Mouse (Mus musculus) left cerebral cortex, postnatal 14 days (tissue): ENCODE data around the gene Acr. TPM values are rescaled to one million over a fixed set of nuclear protein-coding genes. Genes with fewer than 3 reads are reported as not detected.

Source experiments
- DNase-seq, 2 experiments: peaks; one replicate each; pipeline ENCODE4 v3.0.0; 2021 to 2022; ENCODE audit warnings: low spot score in 2 of 2, mixed read lengths in 1 of 2
- intact Hi-C: fragments of 180-260 bp; cut with DNase I; formaldehyde crosslinking; loops from one replicate; pipeline ENCODE4 v1.15.1; 2025
- long read RNA-seq, 2 experiments: library from polyadenylated mRNA; stranded (forward); transcript quantifications; one replicate each; pipeline ENCODE4 v2.0.0; 2021
- total RNA-seq, 2 experiments: library from RNA; stranded (reverse); gene quantifications; 2 replicates each; pipeline ENCODE4 v1.2.3; 2021

The Acr gene
- 1 to 10 TPM; 1.2 to 1.3 TPM for total RNA-seq
- long read RNA-seq, experiment 1: 0 reads
- long read RNA-seq, experiment 2, partial matches to known transcripts: 0 of 1 reads
- long read RNA-seq, experiment 2, other reads (novel, unspliced or antisense): 1 of 1 reads

- DNase-seq: no peak
- intact Hi-C loops: no loop called here
These were observed at the start of gene Acr for GRCm38 (mm10) chr15:89568114-89568513. Gene Acr, plus strand, starts transcription at chr15:89568326.

GRCm38 (mm10) chr15:89521951-89522350 is 46.2 kb upstream of the Acr start:
- intact Hi-C loops: no loop called here
- no peak for DNase-seq

GRCm38 (mm10) chr15:89522566-89523282 is 45.4 kb upstream of the Acr start:
- intact Hi-C loops: no loop called here
- DNase-seq: no peak

GRCm38 (mm10) chr15:89523283-89523832 is 44.8 kb upstream of the Acr start:
- no peak for DNase-seq
- intact Hi-C loops: no loop called here

- no peak for DNase-seq
- intact Hi-C loops: no loop called here
These were observed 44.0 kb upstream of the Acr start for GRCm38 (mm10) chr15:89524001-89524571.

GRCm38 (mm10) chr15:89524611-89525415 is 43.3 kb upstream of the Acr start:
- intact Hi-C loops: no loop called here

GRCm38 (mm10) chr15:89525464-89525863 is 42.7 kb upstream of the Acr start:
- no peak for DNase-seq

More at GRCm38 (mm10) chr15:89524611-89525415, 43.3 kb upstream of the Acr start:
- no peak for DNase-seq

GRCm38 (mm10) chr15:89525896-89526295 is 42.2 kb upstream of the Acr start:
- intact Hi-C loops: no loop called here
- no peak for DNase-seq

More at GRCm38 (mm10) chr15:89525464-89525863, 42.7 kb upstream of the Acr start:
- intact Hi-C loops: no loop called here

GRCm38 (mm10) chr15:89526776-89527325 is 41.3 kb upstream of the Acr start:
- no peak for DNase-seq
- intact Hi-C loops: no loop called here

GRCm38 (mm10) chr15:89527466-89527865 is 40.7 kb upstream of the Acr start:
- intact Hi-C loops: no loop called here
- no peak for DNase-seq

GRCm38 (mm10) chr15:89528201-89528850 is 39.8 kb upstream of the Acr start:
- intact Hi-C loops: no loop called here
- DNase-seq: no peak

GRCm38 (mm10) chr15:89528923-89529322 is 39.2 kb upstream of the Acr start:
- intact Hi-C loops: no loop called here

GRCm38 (mm10) chr15:89530336-89530735 is 37.8 kb upstream of the Acr start:
- intact Hi-C loops: no loop called here
- DNase-seq: peak; percentile 74 to 82

More at GRCm38 (mm10) chr15:89528923-89529322, 39.2 kb upstream of the Acr start:
- no peak for DNase-seq

GRCm38 (mm10) chr15:89531399-89531798 is 36.7 kb upstream of the Acr start:
- intact Hi-C loops: no loop called here
- no peak for DNase-seq

- peak; percentile 91 to 92 for DNase-seq
- intact Hi-C loops: no loop called here
These were observed 35.9 kb upstream of the Acr start for GRCm38 (mm10) chr15:89532026-89532923.

- intact Hi-C loops: no loop called here
- no peak for DNase-seq
These were observed 34.9 kb upstream of the Acr start for GRCm38 (mm10) chr15:89532924-89533842.

GRCm38 (mm10) chr15:89533843-89534207 is 34.3 kb upstream of the Acr start:
- DNase-seq: no peak

More at GRCm38 (mm10) chr15:89533843-89534207, 34.3 kb upstream of the Acr start:
- intact Hi-C loops: no loop called here
